Comparison of ENCODE assay signal across 11 mouse cellular contexts in genomic region chr1:98031802-98032201, GRCm38 (mm10).
A peak's percentile ranks its signal among the peaks of the same experiment; 100 is the strongest.
DNase-seq lines count a peak whose midpoint lies in the region; ATAC-seq and TF ChIP-seq lines count a peak whose summit lies in the region.
"Had no signal": no experiment of that assay in that cellular context is flagged by ENCODE, and none has a peak within 500 bp of the region (broad histone marks: within the 10 kb centered on the region; RNA-seq: fewer than 3 reads in every experiment).

No protein-coding gene starts in this region.

- no peak overlapping the region for H3K9ac ChIP-seq in hindbrain, postnatal 0 days (replicated peaks; ENCODE audit: low read length)
- H3K9ac ChIP-seq in midbrain, embryonic 15.5 days, result no peak overlapping the region
- H3K9ac ChIP-seq in liver, embryonic 11.5 days (ENCODE audit: low read depth, low read length), result no peak overlapping the region

- no peak overlapping the region for H3K4me3 ChIP-seq in hindbrain, postnatal 0 days (ENCODE audit: low read length)
- H3K4me3 ChIP-seq in midbrain, embryonic 15.5 days, result no peak overlapping the region
- H3K4me3 ChIP-seq in liver, embryonic 11.5 days (ENCODE audit: low read depth, low read length), result no peak overlapping the region
- H3K4me3 ChIP-seq: megakaryocyte, embryonic 14.5 days had no signal

- no peaks in the 10 kb centered on the region for H3K9me3 ChIP-seq in hindbrain, postnatal 0 days (ENCODE audit: low read length)
- H3K9me3 ChIP-seq in midbrain, embryonic 15.5 days, result no peaks in the 10 kb centered on the region
- H3K9me3 ChIP-seq in liver, embryonic 11.5 days (ENCODE audit: control insufficient read depth, low read length), result no peaks in the 10 kb centered on the region
- H3K9me3 ChIP-seq: megakaryocyte, embryonic 14.5 days had no signal

- peak; percentile 87 for ATAC-seq in hindbrain, postnatal 0 days
- ATAC-seq in midbrain, embryonic 15.5 days (replicated peaks), result peak; percentile 81
- no peak for ATAC-seq in liver, embryonic 11.5 days (replicated peaks; ENCODE audit: low FRiP score)
- ATAC-seq: activated CD4-positive, CD25-positive, alpha-beta regulatory T cell, adult 4 months had no signal

- no peaks in the 10 kb centered on the region for H3K36me3 ChIP-seq in hindbrain, postnatal 0 days (ENCODE audit: insufficient read depth, low read length)
- no peaks in the 10 kb centered on the region for H3K36me3 ChIP-seq in midbrain, embryonic 15.5 days (replicated peaks)
- no peaks in the 10 kb centered on the region for H3K36me3 ChIP-seq in liver, embryonic 11.5 days (ENCODE audit: control insufficient read depth, insufficient read depth, low read length)

- no peak overlapping the region for H3K27ac ChIP-seq in hindbrain, postnatal 0 days
- no peak overlapping the region for H3K27ac ChIP-seq in midbrain, embryonic 15.5 days
- H3K27ac ChIP-seq in liver, embryonic 11.5 days (ENCODE audit: low read depth, low read length), result no peak overlapping the region

- no peak for TF ChIP-seq POLR2A in brain, embryonic 14.5 days (IDR thresholded peaks at IDR 0.05; ENCODE audit: borderline replicate concordance, extremely low read depth, insufficient read depth, insufficient read length, poor library complexity, severe bottlenecking)

- 64% methylated on average over 8 of the region's 8 CpGs for WGBS in hindbrain, postnatal 0 days
- 60% methylated on average over 8 of the region's 8 CpGs for WGBS in midbrain, embryonic 15.5 days
- 86% methylated on average over 8 of the region's 8 CpGs for WGBS in liver, embryonic 11.5 days

- no peak overlapping the region for H3K4me2 ChIP-seq in hindbrain, postnatal 0 days (ENCODE audit: low read depth, low read length)
- no peak overlapping the region for H3K4me2 ChIP-seq in midbrain, embryonic 15.5 days
- H3K4me2 ChIP-seq in liver, embryonic 11.5 days, result no peak overlapping the region

- H3K4me1 ChIP-seq in hindbrain, postnatal 0 days (ENCODE audit: insufficient read depth, low read length), result no peaks in the 10 kb centered on the region
- no peaks in the 10 kb centered on the region for H3K4me1 ChIP-seq in midbrain, embryonic 15.5 days
- H3K4me1 ChIP-seq in liver, embryonic 11.5 days (replicated peaks; ENCODE audit: control insufficient read depth, insufficient read depth, low read length), result no peaks in the 10 kb centered on the region

- no peak for TF ChIP-seq CTCF in brain, embryonic 14.5 days (IDR thresholded peaks at IDR 0.05; ENCODE audit: borderline replicate concordance, extremely low read depth, insufficient read depth, insufficient read length)
- TF ChIP-seq CTCF in hindbrain, postnatal 0 days (IDR thresholded peaks at IDR 0.05; ENCODE audit: low read depth), result peak; percentile 41

- no peaks in the 10 kb centered on the region for H3K27me3 ChIP-seq in hindbrain, postnatal 0 days (ENCODE audit: insufficient read depth, low read length)
- no peaks in the 10 kb centered on the region for H3K27me3 ChIP-seq in midbrain, embryonic 15.5 days (replicated peaks)
- no peaks in the 10 kb centered on the region for H3K27me3 ChIP-seq in liver, embryonic 11.5 days (replicated peaks; ENCODE audit: control insufficient read depth, insufficient read depth, low read length)
- H3K27me3 ChIP-seq: megakaryocyte, embryonic 14.5 days had no signal

- DNase-seq in embryo, embryonic 10 days (ENCODE audit: low spot score), result peak; percentile 13
- DNase-seq in embryo, embryonic 9.5 days (ENCODE audit: extremely low spot score), result no peak
- DNase-seq in brain, embryonic 14.5 days (ENCODE audit: low read depth), result peak; percentile 93
- peak; percentile 77 for DNase-seq in hindbrain, postnatal 0 days (ENCODE audit: low spot score)
- DNase-seq in yolk sac, embryonic 10.5 days (ENCODE audit: low spot score), result no peak
- DNase-seq in liver, embryonic 11.5 days (ENCODE audit: low spot score), result no peak
- DNase-seq in thymus, adult 18-20 months, result no peak
- DNase-seq: heart, postnatal 4 days had no signal

Comparison
In these comparisons a context has a peak if more than half of its experiments do, and no peak if none do; other contexts are left out.
1. DNase-seq: peak in embryo, embryonic 10 days (single experiment), brain, embryonic 14.5 days (single experiment) and hindbrain, postnatal 0 days (single experiment); none in embryo, embryonic 9.5 days (single experiment), yolk sac, embryonic 10.5 days (single experiment), liver, embryonic 11.5 days (single experiment) and thymus, adult 18-20 months (0 of 2).